Mouse (Mus musculus): ENCODE measurements at regions not wholly inside any gene's neighbourhood (a gene's known extent, or its start where the extent isn't known, plus 50 kb on each side); places are given as distances from the start of the nearest gene placed in this dataset.

DNA sequence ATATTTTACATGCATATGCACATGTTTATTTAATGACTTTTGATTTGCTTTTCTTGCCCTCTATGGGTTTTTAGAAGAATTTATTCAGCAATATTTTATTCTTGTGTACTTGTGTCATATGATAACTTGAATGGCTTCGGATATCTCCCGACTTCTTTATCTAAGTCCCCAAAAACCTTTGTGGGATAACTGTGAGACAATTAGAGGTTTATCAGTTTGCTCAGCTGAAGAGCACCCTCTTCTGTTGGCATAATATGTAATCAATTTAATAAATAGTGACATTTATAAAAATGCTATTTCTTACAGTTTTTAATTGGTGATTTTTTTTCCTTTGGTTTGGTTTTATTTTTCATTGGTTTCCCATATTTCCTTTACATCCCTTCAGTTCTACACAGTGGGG lies 194.2 kb upstream of the Tent5a start:
- DNase-seq: no peak

- no peak for DNase-seq
Observed at GRCm38 (mm10) chr9:85520941-85521340, 193.8 kb upstream of the Tent5a start.

DNA sequence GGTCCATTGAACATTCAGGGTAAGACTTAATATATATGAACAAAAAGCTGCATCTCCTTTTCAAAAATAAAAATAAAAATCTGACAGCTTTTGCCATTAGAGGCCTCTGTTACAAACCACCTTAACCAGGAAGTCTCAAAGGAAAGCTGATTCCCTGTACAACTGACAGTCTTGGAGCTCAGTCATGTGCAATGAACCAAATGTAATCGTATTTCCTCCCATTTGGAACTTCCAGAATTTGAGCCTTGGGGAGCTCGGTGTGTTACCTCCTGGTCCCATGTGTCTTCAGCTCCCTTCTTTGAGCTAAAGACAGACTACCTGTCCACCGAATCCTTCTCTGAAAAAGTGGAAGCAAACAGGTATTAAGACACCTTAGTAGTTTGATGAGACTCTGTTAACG lies 171.9 kb upstream of the Tent5a start:
- DNase-seq: peak in 1 of 2 experiments; percentile 7

DNA sequence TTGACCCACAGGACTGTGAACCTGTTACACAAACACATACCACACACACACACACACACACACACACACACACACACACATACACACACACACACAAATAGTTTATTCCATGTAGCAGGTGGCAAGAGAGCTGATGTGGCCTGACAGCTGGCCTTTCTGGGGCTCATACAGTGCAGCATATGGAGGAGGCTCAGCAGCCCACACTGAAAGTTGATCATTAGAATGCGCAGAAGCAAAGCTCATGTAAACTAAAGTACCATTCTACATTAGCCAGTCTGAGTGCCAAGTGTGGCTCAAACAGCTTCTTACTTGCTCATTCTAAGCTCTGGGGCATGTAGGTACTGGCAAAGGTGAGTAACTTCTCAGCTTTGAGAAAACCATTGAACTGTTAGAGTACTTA lies 170.2 kb upstream of the Tent5a start:
- no peak for DNase-seq

DNA sequence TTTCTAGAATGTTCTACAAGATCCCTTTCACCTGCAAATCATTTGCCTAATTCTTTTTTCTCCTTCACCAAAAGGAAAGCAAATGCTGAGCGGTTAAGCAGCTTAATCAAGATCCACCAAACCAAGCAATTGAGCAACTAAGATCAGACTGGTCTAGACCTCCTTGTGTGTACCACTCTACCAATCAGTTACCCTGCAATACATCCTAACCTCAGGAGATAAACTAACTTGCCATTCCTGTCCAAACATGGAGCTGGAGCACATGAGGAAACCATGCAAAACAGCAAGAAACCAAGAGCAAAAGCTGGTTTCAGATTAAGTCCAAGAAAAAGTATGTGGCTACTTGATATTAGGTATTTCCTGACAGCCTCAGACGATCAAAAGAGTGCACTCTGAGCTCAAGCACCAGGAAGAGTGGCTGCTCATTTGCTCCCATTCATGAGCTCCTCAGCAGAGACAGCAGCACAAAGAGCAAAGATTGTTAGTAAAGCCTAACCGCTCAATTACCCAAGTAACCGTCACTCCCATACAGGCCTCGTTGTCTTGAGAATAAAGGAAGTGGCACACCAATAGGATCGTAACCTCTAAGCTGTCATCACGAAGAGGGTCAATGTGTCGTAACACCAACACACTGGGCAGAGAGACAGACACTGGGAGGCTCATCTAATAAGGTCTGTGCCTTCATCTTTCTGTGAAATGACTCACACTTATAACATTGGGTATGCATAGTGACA lies 169.5 kb upstream of the Tent5a start:
- DNase-seq: no peak

- no peak for DNase-seq
Observed at GRCm38 (mm10) chr9:85495056-85495455, 167.9 kb upstream of the Tent5a start.

GRCm38 (mm10) chr9:85493760-85494159 lies 166.6 kb upstream of the Tent5a start:
- no peak for DNase-seq

GRCm38 (mm10) chr9:85490367-85490766 lies 163.2 kb upstream of the Tent5a start:
- no peak for DNase-seq

GRCm38 (mm10) chr9:85487915-85488314 lies 160.8 kb upstream of the Tent5a start:
- DNase-seq: no peak

DNA sequence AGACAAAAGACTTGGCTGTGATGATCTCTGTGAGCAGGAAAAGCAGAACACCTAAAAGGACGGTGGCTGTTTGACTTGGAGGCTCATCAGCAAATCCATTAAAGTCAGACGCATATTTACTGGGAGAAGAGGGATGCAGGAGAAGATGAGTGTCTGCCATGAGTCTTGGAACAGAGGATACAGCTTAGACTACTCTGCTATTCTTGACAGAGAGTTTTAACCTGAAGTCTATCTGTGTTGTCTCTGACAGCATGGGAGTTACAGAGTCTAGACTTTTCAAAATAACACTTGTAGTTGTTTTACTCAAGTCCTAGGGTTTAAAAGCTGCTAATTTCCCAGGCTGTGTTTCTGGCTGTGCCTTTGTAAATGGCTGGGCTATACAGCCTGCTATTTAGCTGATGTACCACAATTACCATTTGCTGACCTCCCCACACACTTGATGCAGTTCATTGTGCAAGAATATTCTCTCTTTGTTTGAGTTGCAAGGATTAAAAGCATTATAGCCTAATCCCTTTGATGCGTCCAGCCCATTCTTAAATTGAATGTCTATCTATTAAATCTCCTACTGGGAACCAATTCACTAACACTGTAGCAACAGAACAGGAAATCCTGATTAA lies 160.0 kb upstream of the Tent5a start:
- DNase-seq: no peak

DNA sequence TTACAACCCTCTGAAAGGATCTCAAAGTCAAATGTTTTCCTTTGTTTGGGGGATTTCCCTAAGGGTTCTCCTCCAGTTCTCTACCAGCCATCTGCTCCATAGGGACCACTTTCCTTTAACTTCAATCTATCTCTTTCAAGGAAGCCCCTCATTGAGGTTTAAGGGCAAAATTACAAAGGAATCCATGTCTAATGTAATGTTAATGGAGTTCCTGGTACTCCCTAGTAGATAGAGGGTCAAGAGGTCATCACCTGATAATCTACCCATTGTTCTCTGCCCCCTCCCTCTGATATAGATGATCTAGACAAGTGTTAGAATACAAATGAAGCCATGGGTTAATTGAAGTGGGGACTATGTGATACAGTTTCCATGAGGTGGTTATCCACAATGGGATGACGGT lies 158.6 kb upstream of the Tent5a start:
- DNase-seq: no peak

- DNase-seq: no peak
Observed at GRCm38 (mm10) chr9:85483248-85483647, 156.1 kb upstream of the Tent5a start.

DNA sequence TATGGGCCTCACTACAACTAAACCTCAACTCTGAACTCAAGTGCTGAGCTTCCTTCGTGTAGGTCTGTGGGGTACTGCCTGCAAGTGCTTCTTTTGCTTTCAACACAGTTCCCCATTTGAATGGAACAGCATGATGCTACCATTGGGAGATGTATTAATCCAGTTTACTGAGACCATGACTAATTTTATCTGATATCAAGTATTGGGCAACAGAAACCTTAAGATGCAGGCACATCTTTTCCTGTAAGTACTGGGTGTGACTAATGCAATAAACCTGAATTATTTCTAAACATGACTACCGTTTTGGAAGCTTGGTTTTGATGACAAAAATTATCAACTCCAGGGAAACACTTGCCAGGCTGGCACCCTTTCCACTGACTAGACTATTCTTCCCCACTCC lies 153.4 kb upstream of the Tent5a start:
- no peak for DNase-seq

GRCm38 (mm10) chr9:85475214-85475613 lies 148.1 kb upstream of the Tent5a start:
- no peak for DNase-seq

- no peak for DNase-seq
Observed at GRCm38 (mm10) chr9:85470264-85470821, 143.2 kb upstream of the Tent5a start.

DNA sequence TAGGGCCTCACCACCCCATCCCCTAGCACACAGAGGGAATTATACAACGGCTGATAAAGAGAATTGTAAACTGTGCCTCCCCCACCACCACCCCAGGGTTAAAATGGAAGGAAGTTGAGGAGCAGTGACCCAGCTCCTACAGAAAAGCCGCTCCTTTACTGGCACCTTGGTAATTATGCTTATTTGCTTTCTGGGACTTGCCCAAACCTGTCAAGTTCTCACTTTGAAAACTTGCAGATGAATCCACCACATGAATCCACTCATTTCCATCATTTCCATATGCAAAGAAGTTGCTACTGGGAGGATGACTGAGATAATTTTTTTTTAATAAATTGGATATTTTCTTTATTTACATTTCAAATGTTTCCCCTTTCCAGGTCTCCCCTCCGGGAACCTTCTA lies 142.1 kb upstream of the Tent5a start:
- DNase-seq: no peak

GRCm38 (mm10) chr9:85466671-85467070 lies 139.5 kb upstream of the Tent5a start:
- DNase-seq: no peak

DNA sequence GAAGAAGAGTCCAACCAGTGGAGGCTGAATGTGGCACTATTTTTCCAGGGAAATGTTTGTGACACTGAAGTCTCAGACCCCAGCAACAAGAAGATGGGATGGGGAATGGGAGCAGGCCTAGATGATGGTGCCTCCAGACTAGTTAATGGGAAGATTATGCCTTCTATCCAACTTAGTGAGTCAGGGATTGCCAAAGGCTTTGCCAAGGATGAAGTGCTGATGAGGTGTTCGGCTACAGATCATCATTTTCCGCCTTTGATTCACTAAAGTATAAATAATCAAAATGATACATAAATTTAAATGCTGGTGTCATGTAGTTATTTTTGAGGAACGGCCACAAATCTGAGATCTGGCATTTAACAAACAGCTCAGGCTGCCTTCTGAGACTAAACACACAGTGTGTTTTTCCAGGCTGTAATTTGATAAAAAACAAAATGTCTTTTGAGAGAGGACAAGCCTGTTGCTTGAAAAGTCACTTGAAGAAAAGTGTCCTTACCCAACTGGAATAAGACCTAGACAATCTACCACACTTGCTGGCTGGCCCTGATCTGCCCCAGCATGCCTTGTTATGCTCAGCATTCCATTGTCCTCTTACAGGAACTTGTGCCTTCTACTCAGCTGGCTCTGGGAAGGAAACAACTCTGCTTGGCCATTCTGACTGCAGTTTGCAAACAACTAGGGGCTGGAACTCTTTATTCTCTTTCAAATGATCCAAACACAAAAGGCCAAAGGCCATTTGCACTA lies 132.1 kb upstream of the Tent5a start:
- DNase-seq: no peak

DNA sequence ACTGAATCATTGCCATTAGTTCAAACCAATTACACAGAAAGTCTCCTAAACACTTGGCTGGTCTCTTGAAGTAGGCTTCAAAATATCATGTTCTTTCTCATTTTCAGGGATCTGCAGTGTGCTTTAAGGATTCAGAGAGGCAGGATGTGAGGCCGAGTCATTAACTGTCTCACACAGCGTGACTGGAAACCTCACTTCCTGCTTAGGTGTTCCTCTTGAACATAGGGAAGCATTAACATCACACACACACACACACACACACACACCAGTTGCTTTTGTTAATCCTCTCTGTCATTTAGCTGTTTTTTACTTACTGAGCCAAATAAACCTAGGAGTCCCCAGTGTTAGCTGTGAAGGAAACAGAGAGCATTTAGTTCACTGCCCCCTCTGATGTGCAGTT lies 131.2 kb upstream of the Tent5a start:
- DNase-seq: no peak

DNA sequence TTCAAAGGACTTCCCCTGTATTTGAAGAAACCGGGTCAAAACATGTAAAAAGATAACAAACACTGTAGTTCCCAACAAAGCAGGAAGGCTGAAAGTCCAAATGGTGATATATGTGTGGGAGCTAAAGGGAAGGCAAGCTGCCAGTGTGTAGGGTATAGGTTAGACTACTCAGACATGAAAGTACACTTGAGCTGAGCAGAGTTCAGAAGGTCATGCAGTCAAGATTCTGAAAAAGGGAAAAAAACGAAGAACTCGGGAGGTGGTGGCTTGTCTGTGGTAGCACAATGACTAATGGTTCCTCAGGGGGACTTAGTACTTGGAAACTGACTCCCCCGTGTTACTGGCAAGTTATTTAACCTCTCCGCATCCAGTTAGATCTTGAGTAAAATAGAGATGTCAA lies 130.3 kb upstream of the Tent5a start:
- DNase-seq: no peak

DNA sequence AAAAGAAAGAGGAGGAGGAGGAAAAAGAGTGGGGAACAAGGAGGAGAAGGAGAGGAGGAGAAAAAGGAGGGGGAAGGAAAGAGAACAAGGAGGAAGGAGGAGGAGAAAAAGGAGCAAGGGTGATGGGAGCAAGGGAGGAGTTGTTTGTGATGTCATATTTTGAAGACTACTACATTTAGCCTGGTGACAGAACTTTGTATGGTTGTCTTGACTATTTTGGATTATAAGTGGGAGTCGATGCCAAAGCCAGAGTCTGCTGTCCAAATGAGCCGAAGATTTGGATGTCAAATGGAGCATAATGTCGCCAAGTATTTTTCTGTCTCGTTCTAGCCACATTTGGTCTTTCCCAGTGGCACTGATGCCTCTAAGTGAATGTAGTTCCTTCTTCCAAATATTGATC lies 128.2 kb upstream of the Tent5a start:
- DNase-seq: no peak

GRCm38 (mm10) chr9:85452196-85452857 lies 125.2 kb upstream of the Tent5a start:
- peak; percentile 17 to 43 for DNase-seq

DNA sequence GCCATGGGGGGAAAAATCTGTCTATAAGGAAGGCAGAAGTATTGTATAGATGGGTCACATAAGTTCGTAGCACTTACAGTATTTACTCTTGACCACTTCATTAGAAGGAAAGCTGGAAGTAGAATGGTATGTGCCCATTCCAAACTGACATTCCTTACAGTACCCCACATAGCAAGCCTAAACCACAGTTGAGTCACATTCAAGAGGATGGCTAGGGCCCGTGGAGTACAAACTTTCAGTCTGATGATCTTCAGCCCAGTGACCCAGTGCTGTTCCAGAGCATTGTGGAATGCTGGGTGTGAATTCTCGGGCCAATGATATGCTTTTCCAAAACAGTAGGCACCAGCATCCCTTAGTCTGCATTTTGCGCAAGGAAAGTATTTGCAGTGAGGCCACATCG lies 124.2 kb upstream of the Tent5a start:
- DNase-seq: no peak
